Mouse (Mus musculus) MEL (cell line): ENCODE results near the gene Gpr162.

Source experiments
- CHD1 ChIP-seq: IDR thresholded peaks from 2 replicates; pipeline ENCODE4 v1.6.1; 2012; ENCODE audit warnings: low read depth, mild to moderate bottlenecking, inconsistent platforms, low read length, improper control_type of control experiment
- CTCF ChIP-seq, 3 experiments: IDR thresholded peaks in 2 of 3; conservative IDR thresholded peaks in 1 of 3; 2 replicates each; pipeline ENCODE4 v1.5.1; 2011 to 2012; ENCODE audit warnings: low read length in 3 of 3, low read depth in 2 of 3, mild to moderate bottlenecking in 2 of 3, improper control_type of control experiment in 1 of 3, inconsistent platforms in 1 of 3, mixed read lengths in 1 of 3, moderate library complexity in 1 of 3; ENCODE audit not compliant: control insufficient read depth in 1 of 3, insufficient read depth in 1 of 3, poor library complexity in 1 of 3, severe bottlenecking in 1 of 3
- EP300 ChIP-seq, 2 experiments: IDR thresholded peaks; 2 replicates each; pipeline ENCODE4 v1.6.1; 2011; ENCODE audit warnings: improper control_type of control experiment in 2 of 2, low read length in 2 of 2, low read depth in 1 of 2, mild to moderate bottlenecking in 1 of 2
- GATA1 ChIP-seq: IDR thresholded peaks from 2 replicates; pipeline ENCODE4 v1.6.1; 2011; ENCODE audit warnings: low read depth, low read length, improper control_type of control experiment
- HCFC1 ChIP-seq: IDR thresholded peaks from 2 replicates; pipeline ENCODE4 v1.6.1; 2012; ENCODE audit warnings: low read depth, mild to moderate bottlenecking, inconsistent platforms, low read length, improper control_type of control experiment, moderate library complexity
- JUND ChIP-seq: IDR thresholded peaks from 2 replicates; pipeline ENCODE4 v1.6.1; 2011; ENCODE audit warnings: low read depth, mild to moderate bottlenecking, improper control_type of control experiment, low read length
- KAT2A ChIP-seq: conservative IDR thresholded peaks from 2 replicates; pipeline ENCODE4 v1.6.1; 2012; ENCODE audit warnings: low read depth, low read length, improper control_type of control experiment, inconsistent platforms
- MAX ChIP-seq: IDR thresholded peaks from 2 replicates; pipeline ENCODE4 v1.6.1; 2011; ENCODE audit warnings: low read length, improper control_type of control experiment
- MYC ChIP-seq: IDR thresholded peaks from 2 replicates; pipeline ENCODE4 v1.6.1; 2011; ENCODE audit warnings: low read depth, mild to moderate bottlenecking, low read length, improper control_type of control experiment, moderate library complexity
- POLR2A ChIP-seq, 2 experiments: IDR thresholded peaks; 2 replicates each; pipeline ENCODE4 v1.6.1; 2011 to 2012; ENCODE audit warnings: low read length in 2 of 2, mild to moderate bottlenecking in 2 of 2, control low read depth in 1 of 2, improper control_type of control experiment in 1 of 2, low read depth in 1 of 2, moderate library complexity in 1 of 2; ENCODE audit not compliant: control insufficient read depth in 1 of 2, insufficient read depth in 1 of 2, poor library complexity in 1 of 2
- RAD21 ChIP-seq: IDR thresholded peaks from 2 replicates; pipeline ENCODE4 v1.6.1; 2011; ENCODE audit warnings: mild to moderate bottlenecking, low read depth, low read length, improper control_type of control experiment
- TBP ChIP-seq: IDR thresholded peaks from 2 replicates; pipeline ENCODE4 v1.8.0; 2011; ENCODE audit warnings: low read depth, low read length, improper control_type of control experiment
- ZMIZ1 ChIP-seq: IDR thresholded peaks from 2 replicates; pipeline ENCODE4 v1.6.1; 2012; ENCODE audit warnings: low read depth, mild to moderate bottlenecking, inconsistent platforms, low read length, improper control_type of control experiment, moderate library complexity
- ZNF384 ChIP-seq: IDR thresholded peaks from 2 replicates; pipeline ENCODE4 v1.6.1; 2012; ENCODE audit warnings: low read depth, mild to moderate bottlenecking, inconsistent platforms, low read length, improper control_type of control experiment

DNA sequence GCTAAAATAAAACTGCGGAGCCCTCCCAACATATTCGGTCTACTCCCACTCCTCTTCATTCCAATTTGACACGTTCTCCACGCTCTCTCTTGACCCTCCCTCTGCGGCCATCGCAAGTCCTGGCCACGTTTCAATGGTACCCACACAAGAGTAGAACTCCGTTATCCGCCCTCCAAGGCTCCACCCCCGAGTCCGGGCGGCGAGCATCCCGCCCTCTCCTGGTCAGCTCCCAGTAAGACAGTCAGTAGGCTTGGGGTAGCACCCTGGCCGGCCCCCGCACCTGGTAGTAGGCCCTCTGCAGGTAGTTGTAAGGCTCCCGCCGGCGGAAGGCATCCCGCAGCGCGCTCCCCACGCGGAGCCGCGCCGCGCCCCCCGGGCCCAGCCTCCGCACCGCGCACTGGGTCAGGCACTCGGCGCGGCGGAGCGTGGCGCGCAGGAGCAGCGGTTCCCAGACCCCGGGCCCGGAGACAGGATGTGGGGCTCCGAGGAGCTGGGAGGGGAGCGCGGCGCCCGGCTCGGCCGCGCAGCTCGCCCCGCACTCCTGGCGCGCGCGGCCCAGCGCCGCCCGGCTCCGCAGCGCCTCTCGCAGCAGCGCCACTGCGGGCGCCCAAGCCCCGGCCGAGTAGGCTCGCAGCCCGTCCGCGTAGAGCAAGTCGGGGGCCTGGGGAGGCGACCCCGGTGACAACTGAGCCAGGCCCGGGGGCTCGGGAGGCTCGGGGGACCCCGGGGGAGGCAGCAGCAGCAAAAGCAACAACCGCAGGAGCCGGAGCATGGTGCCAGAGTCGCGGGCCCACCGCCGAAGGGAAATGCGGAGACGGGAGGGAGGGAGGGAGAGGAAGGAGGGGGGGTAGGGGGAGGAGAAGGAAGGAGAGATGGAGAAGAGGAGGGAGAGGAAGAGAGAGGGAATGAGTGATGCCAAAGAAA is 6.6 kb downstream of the Gpr162 start, which contains the start of gene P3h3:
- TF ChIP-seq RAD21 (no peak), JUND (no peak), MAX (no peak), ZMIZ1 (no peak), CTCF (IDR thresholded peaks at IDR 0.05 in 2 of 3, conservative IDR thresholded peaks at IDR 0.05 in 1 of 3; ENCODE audit: control insufficient read depth in 1 of 3, insufficient read depth in 1 of 3, low read depth in 2 of 3, low read length in 3 of 3, poor library complexity in 1 of 3, severe bottlenecking in 1 of 3) (peak in 2 of 3 experiments; percentile 45 to 70; a peak in 5 of 6 replicates), TBP (no peak), EP300 (IDR thresholded peaks at IDR 0.05; ENCODE audit: low read depth in 1 of 2, low read length in 2 of 2) (no peak), MYC (no peak), POLR2A (IDR thresholded peaks at IDR 0.05; ENCODE audit: control insufficient read depth in 1 of 2, insufficient read depth in 1 of 2, low read depth in 1 of 2, low read length in 2 of 2, poor library complexity in 1 of 2) (no peak), ZNF384 (no peak), GATA1 (no peak), HCFC1 (no peak), CHD1 (no peak), KAT2A (no peak)
